Comparison of ENCODE assay signal across 9 mouse cellular contexts in the genomic region with DNA sequence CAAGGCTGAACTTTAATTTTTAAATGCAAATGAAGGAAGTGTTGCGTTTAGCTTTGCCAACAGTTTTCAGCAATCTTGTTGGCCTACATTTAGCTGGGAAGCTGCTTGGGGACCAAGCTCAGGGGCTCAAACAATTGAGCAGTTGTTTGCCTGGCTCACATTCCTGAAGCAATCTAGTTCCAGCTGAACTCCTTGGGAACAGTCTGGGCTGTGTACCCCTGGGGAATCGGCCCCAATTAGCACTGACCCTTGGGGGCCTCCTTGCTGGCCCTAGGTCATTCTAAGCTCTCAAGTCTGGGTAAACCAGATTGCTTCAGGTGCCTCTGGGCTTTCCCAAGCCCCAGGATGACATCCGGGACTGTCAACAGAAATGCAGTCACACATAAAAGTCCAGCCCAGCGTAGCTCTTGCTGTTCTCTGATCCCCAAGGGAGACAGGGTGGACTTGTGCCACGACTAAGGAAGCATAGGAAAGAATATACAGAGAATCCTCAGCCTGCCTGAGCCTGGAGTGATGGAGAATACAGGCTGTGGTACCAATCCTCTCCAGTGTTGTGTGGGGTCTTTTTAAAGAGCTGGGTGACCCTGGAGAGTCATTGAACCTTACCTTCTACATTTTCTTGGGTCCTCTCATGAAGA.
A peak's percentile ranks its signal among the peaks of the same experiment; 100 is the strongest.
DNase-seq lines count a peak whose midpoint lies in the region; ATAC-seq and TF ChIP-seq lines count a peak whose summit lies in the region.
"Had no signal": no experiment of that assay in that cellular context is flagged by ENCODE, and none has a peak within 500 bp of the region (broad histone marks: within the 10 kb centered on the region; RNA-seq: fewer than 3 reads in every experiment).

No protein-coding gene starts in this region.

- H3K4me3 ChIP-seq in cortical plate, adult 2 months (ENCODE audit: insufficient read depth, low read length), result no peak overlapping the region
- H3K4me3 ChIP-seq in heart, postnatal 0 days (ENCODE audit: low read depth, low read length), result no peak overlapping the region
- no peak overlapping the region for H3K4me3 ChIP-seq in limb, embryonic 11.5 days (ENCODE audit: low read depth, low read length)
- H3K4me3 ChIP-seq: myocyte had no signal

- H3K36me3 ChIP-seq in heart, postnatal 0 days (replicated peaks; ENCODE audit: control insufficient read depth, insufficient read depth, low read length), result no peaks in the 10 kb centered on the region
- no peaks in the 10 kb centered on the region for H3K36me3 ChIP-seq in limb, embryonic 11.5 days (ENCODE audit: control insufficient read depth, insufficient read depth, low read length)

- ATAC-seq in heart, postnatal 0 days (ENCODE audit: insufficient read depth, low read depth), result peak; percentile 30; the same call in 1 of the 2 replicates
- no peak for ATAC-seq in limb, embryonic 11.5 days (ENCODE audit: insufficient number of reproducible peaks, low FRiP score, low TSS enrichment, low read depth)
- no peak for ATAC-seq in megakaryocyte, adult 5-6 weeks (ENCODE audit: poor library complexity, severe bottlenecking)

- H3K9me3 ChIP-seq in heart, postnatal 0 days (replicated peaks; ENCODE audit: control insufficient read depth, low read length), result no peaks in the 10 kb centered on the region
- H3K9me3 ChIP-seq in limb, embryonic 11.5 days (ENCODE audit: control insufficient read depth, low read length), result no peaks in the 10 kb centered on the region

- no peak overlapping the region for H3K9ac ChIP-seq in heart, postnatal 0 days (replicated peaks; ENCODE audit: low read depth, low read length)
- no peak overlapping the region for H3K9ac ChIP-seq in limb, embryonic 11.5 days (ENCODE audit: low read length)

- no peak for TF ChIP-seq EP300 in heart, postnatal 0 days (IDR thresholded peaks at IDR 0.05; ENCODE audit: low read depth)

- H3K27me3 ChIP-seq in heart, postnatal 0 days (ENCODE audit: control insufficient read depth, insufficient read depth, low read length), result no peaks in the 10 kb centered on the region
- H3K27me3 ChIP-seq in limb, embryonic 11.5 days (ENCODE audit: control insufficient read depth, insufficient read depth, low read length), result no peaks in the 10 kb centered on the region

- no peaks in the 10 kb centered on the region; the same call in 1 of the 2 replicates for H3K4me1 ChIP-seq in cortical plate, adult 2 months (ENCODE audit: control insufficient read depth, insufficient read depth, low read length)
- H3K4me1 ChIP-seq in heart, postnatal 0 days (ENCODE audit: control insufficient read depth, insufficient read depth), result no peaks in the 10 kb centered on the region
- 0 out of 2 replicates have a peak, but pooled peaks cover 3% of the 10 kb centered on the region for H3K4me1 ChIP-seq in limb, embryonic 11.5 days (ENCODE audit: control insufficient read depth, insufficient read depth, low read length)

- no peak for TF ChIP-seq CTCF in cortical plate, adult 2 months (IDR thresholded peaks at IDR 0.05; ENCODE audit: extremely low read depth, insufficient read depth, low read length)
- no peak for TF ChIP-seq CTCF in heart, postnatal 0 days (IDR thresholded peaks at IDR 0.05; ENCODE audit: low read depth)

- DNase-seq in cerebellum, adult 9-11 months, result peak; percentile 8
- DNase-seq in cerebellum, postnatal 14 days, result no peak
- DNase-seq in heart, postnatal 0 days (ENCODE audit: low spot score), result no peak
- peak; percentile 34 for DNase-seq in limb, embryonic 11.5 days (ENCODE audit: low spot score)
- DNase-seq in ovary, postnatal 10 days (ENCODE audit: low spot score), result no peak
- DNase-seq in c-Kit-positive CD71-positive TER-119-positive erythroid progenitor cells, embryonic 14.5 days (ENCODE audit: low spot score), result no peak

- no peak overlapping the region for H3K4me2 ChIP-seq in heart, postnatal 0 days (ENCODE audit: low read depth, low read length)
- no peak overlapping the region for H3K4me2 ChIP-seq in limb, embryonic 11.5 days (ENCODE audit: low read depth, severe bottlenecking)

- 64% methylated on average over 5 of the region's 5 CpGs for WGBS in heart, postnatal 0 days
- WGBS in limb, embryonic 11.5 days, result 54% methylated on average over 5 of the region's 5 CpGs

- TF ChIP-seq POLR2A in cortical plate, adult 2 months (IDR thresholded peaks at IDR 0.05; ENCODE audit: extremely low read depth, insufficient read depth, low read length), result no peak

- H3K27ac ChIP-seq in cortical plate, adult 2 months (ENCODE audit: insufficient read depth, low read length), result peak overlapping the region; percentile 54; the same call in 1 of the 2 replicates
- no peak overlapping the region for H3K27ac ChIP-seq in heart, postnatal 0 days (ENCODE audit: low read depth)
- no peak overlapping the region for H3K27ac ChIP-seq in limb, embryonic 11.5 days (replicated peaks; ENCODE audit: low read depth, low read length)

Comparison
In these comparisons a context has a peak if more than half of its experiments do, and no peak if none do; other contexts are left out.
1. DNase-seq: peak in cerebellum, adult 9-11 months (single experiment) and limb, embryonic 11.5 days (single experiment); none in cerebellum, postnatal 14 days (0 of 2), heart, postnatal 0 days (single experiment), ovary, postnatal 10 days (single experiment) and c-Kit-positive CD71-positive TER-119-positive erythroid progenitor cells, embryonic 14.5 days (single experiment).